Mouse (Mus musculus) lung, adult 2 months (tissue): ENCODE measurements at regions not wholly inside any gene's neighbourhood (a gene's known extent, or its start where the extent isn't known, plus 50 kb on each side); places are given as distances from the start of the nearest gene placed in this dataset.

Experiments used
- CTCF ChIP-seq: fragments of 200-500 bp; IDR thresholded peaks from 2 replicates; pipeline ENCODE4 v1.5.1; 2011; ENCODE audit warnings: mild to moderate bottlenecking, low read length, control low read depth; ENCODE audit not compliant: insufficient read depth
- POLR2A ChIP-seq: fragments of 200-500 bp; IDR thresholded peaks from 2 replicates; pipeline ENCODE4 v1.6.1; 2011; ENCODE audit warnings: low read depth, mild to moderate bottlenecking, control low read depth, low read length, borderline replicate concordance; ENCODE audit errors: extremely low read depth

DNA sequence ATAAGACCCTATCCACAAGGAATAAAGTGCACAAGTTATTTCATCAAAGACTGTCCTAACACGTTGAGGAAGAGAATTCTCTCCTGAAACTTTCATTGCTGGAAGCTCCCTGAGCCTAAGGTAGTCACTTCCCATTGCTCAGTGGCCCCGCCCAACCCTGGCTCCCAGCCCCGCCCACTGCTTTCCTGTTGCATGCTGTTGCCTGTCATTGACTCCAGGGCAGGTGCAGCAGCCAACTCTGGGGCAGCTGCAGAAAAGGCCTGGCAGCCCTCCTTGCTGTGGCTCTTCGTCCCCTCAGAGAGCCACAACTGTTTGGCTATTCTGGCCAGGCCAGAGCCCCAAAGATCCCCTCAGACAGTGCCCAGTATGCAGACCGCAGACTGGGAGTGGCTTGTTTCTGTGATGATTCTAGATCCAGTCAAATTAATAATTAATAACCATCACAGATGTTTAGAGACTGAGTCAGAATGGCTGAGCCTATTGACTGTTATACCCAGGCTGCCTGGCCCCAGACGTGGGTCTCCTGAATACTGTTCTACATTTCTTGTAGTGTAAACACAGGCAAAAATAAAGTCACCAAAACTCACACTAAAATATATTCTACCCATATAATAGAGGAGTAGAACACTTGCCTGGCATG is 61.8 kb upstream of the Arl4c start:
- TF ChIP-seq CTCF, result no peak
- TF ChIP-seq POLR2A, result no peak
